25 mouse cellular contexts compared by ENCODE assay signal in the genomic region with DNA sequence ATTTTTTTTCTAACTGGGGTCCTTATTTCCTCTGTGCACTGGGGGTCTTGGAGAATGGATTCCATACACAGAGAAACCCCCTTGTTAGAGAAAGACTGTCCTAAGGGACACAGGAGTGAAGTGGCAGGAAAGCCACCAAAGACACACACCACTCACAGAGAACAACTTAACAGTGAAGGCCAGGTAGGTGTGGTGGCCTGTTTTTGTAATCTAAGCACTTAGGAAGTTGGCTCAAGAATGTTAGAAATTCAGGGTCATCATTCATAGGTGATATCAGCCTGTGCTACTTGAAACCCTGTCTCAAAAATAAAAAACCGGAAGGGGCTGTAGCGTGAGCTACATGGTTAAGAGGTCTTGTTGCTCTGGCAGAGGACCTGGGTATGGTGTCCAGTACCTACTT. TPM values are rescaled to one million over a fixed set of nuclear protein-coding genes. Genes with fewer than 3 reads are reported as not detected.
"Had no signal": no experiment of that assay in that cellular context is flagged by ENCODE, and none has a peak within 500 bp of the region (broad histone marks: within the 10 kb centered on the region; RNA-seq: fewer than 3 reads in every experiment).

No protein-coding gene starts in this region.

- H3K27ac ChIP-seq: liver, embryonic 12.5 days; liver, embryonic 15.5 days; midbrain, embryonic 10.5 days; midbrain, embryonic 13.5 days; midbrain, embryonic 15.5 days; neural tube, embryonic 13.5 days; neural tube, embryonic 15.5 days had no signal

- H3K9me3 ChIP-seq: liver, embryonic 12.5 days; liver, embryonic 15.5 days; midbrain, embryonic 10.5 days; midbrain, embryonic 13.5 days; midbrain, embryonic 15.5 days; neural tube, embryonic 13.5 days; neural tube, embryonic 15.5 days had no signal

- H3K4me3 ChIP-seq: liver, embryonic 12.5 days; liver, embryonic 15.5 days; midbrain, embryonic 10.5 days; midbrain, embryonic 13.5 days; midbrain, embryonic 15.5 days; myocyte; neural tube, embryonic 13.5 days; neural tube, embryonic 15.5 days had no signal

- H3K9ac ChIP-seq: liver, embryonic 15.5 days; lung, embryonic 14.5 days; midbrain, embryonic 13.5 days; midbrain, embryonic 15.5 days; neural tube, embryonic 13.5 days; neural tube, embryonic 15.5 days had no signal

- H3K4me2 ChIP-seq: lung, embryonic 14.5 days; midbrain, embryonic 13.5 days; midbrain, embryonic 15.5 days; neural tube, embryonic 13.5 days; neural tube, embryonic 15.5 days had no signal

- H3K36me3 ChIP-seq: liver, embryonic 12.5 days; liver, embryonic 15.5 days; midbrain, embryonic 10.5 days; midbrain, embryonic 13.5 days; midbrain, embryonic 15.5 days; neural tube, embryonic 13.5 days; neural tube, embryonic 15.5 days had no signal

- ATAC-seq: liver, embryonic 12.5 days; midbrain, embryonic 13.5 days; midbrain, embryonic 15.5 days had no signal

- DNase-seq: lung, adult 18-20 months; lung, embryonic 14.5 days; lung, postnatal 10 days; lung, postnatal 4 days; retina, postnatal 1 day; right cerebral cortex, adult 18-20 months; right cerebral cortex, postnatal 25 days; right cerebral cortex, postnatal 4 days; spleen, adult 18-20 months; thymus, adult 18-20 months; thymus, postnatal 14 days; thymus, postnatal 36 days had no signal

RNA-seq across cellular contexts. Expression of a gene that starts 31.8 kb away (rescaled TPM):
- total RNA-seq: megakaryocyte, adult 5-6 weeks; megakaryocyte-erythroid progenitor cell, adult 5-6 weeks had no signal
- polyA plus RNA-seq: liver, embryonic 12.5 days; liver, embryonic 15.5 days; lung, embryonic 14.5 days; midbrain, embryonic 13.5 days; midbrain, embryonic 15.5 days; myocyte; neural tube, embryonic 11.5 days; neural tube, embryonic 13.5 days; neural tube, embryonic 15.5 days; small intestine, adult 2 months; stomach, embryonic 14.5 days had no signal

RNA-seq across cellular contexts. Expression of a gene that starts 41.0 kb away (rescaled TPM):
- total RNA-seq: megakaryocyte, adult 5-6 weeks; megakaryocyte-erythroid progenitor cell, adult 5-6 weeks had no signal
- polyA plus RNA-seq: small intestine, adult 2 months had no signal
